Mouse (Mus musculus) forebrain, embryonic 15.5 days (tissue): ENCODE measurements around the gene Axdnd1. TPM values are rescaled to one million over a fixed set of nuclear protein-coding genes. Genes with fewer than 3 reads are reported as not detected.
A peak's percentile ranks its signal among the peaks of the same experiment; 100 is the strongest.

Source experiments
- ATAC-seq: fragments of 200-750 bp; cut with Nextera tagmentation; replicated peaks from 2 replicates; pipeline ENCODE4 v1.8.0; 2017; ENCODE audit warnings: mild to moderate bottlenecking, moderate TSS enrichment, moderate library complexity
- H3K27ac ChIP-seq: fragments of 300-500 bp; sonication (generic); replicated peaks from 2 replicates; pipeline ENCODE4 v1.5.1; 2015; ENCODE audit warnings: mild to moderate bottlenecking, inconsistent platforms
- H3K27me3 ChIP-seq: fragments of 300-500 bp; sonication (generic); 2 replicates; pipeline ENCODE4 v1.6.1; 2015; ENCODE audit warnings: inconsistent platforms
- H3K36me3 ChIP-seq: fragments of 300-500 bp; sonication (generic); 2 replicates; pipeline ENCODE4 v1.6.1; 2015; ENCODE audit warnings: mild to moderate bottlenecking, inconsistent platforms
- H3K4me1 ChIP-seq: fragments of 300-500 bp; sonication (generic); 2 replicates; pipeline ENCODE4 v1.6.1; 2015; ENCODE audit warnings: inconsistent platforms
- H3K4me2 ChIP-seq: fragments of 300-500 bp; sonication (generic); replicated peaks from 2 replicates; pipeline ENCODE4 v1.6.1; 2015; ENCODE audit warnings: mild to moderate bottlenecking, inconsistent platforms
- H3K4me3 ChIP-seq: fragments of 300-500 bp; sonication (generic); 2 replicates; pipeline ENCODE4 v1.5.1; 2015; ENCODE audit warnings: mild to moderate bottlenecking, inconsistent platforms
- H3K9ac ChIP-seq: fragments of 300-500 bp; sonication (generic); replicated peaks from 2 replicates; pipeline ENCODE4 v1.6.1; 2015; ENCODE audit warnings: mild to moderate bottlenecking, inconsistent platforms
- H3K9me3 ChIP-seq: fragments of 300-500 bp; sonication (generic); 2 replicates; pipeline ENCODE4 v1.6.1; 2016; ENCODE audit warnings: inconsistent platforms
- WGBS: fragments of 180-500 bp; shearing (Covaris S2); methylation state at CpG from one replicate; pipeline ENCODE4 v1.1.7; 2015; ENCODE audit warnings: mixed read lengths; 5-methylcytosine and 5-hydroxymethylcytosine counted together
- polyA plus RNA-seq: library from polyadenylated mRNA; unstranded; fragments of >200 nt; fragmentation: Nextera tagmentation; extraction: Ambion mirVana; gene quantifications from 2 replicates; pipeline ENCODE4 v1.2.1, GENCODE M21; 2015

The Axdnd1 gene
- polyA plus RNA-seq, 1 experiment from 2014 or later, result 0.31 TPM

DNA sequence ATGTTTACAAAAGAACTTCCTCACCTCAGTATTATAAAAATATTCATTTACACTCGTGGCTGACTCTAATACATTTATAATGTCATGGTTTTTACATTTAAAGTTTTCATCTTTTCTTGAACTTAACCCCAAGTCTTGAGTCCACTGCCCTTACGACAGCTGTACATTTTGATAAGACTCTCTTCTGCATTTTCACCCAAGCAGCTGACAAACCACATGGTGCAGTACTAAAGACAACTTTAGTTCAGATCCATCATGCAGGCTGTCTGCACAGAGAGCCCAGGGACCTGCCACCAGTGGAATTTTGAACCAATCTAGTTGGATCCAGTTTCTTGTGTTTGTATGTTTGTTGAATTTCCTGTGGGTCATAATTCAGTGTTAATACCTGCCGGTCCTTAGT is 34.1 kb downstream of the Axdnd1 start:
- Histone ChIP-seq H3K9ac (no peak overlapping the region), H3K27me3 (no peaks in the 10 kb centered on the region), H3K4me1 (no peaks in the 10 kb centered on the region), H3K36me3 (no peaks in the 10 kb centered on the region), H3K4me3 (no peak overlapping the region), H3K9me3 (no peaks in the 10 kb centered on the region), H3K27ac (no peak overlapping the region), H3K4me2 (no peak overlapping the region)
- WGBS, result 77% methylated on average over 3 of the region's 3 CpGs
- ATAC-seq, result no peak

- no peak overlapping the region for H3K27ac ChIP-seq
- ATAC-seq, result no peak
- no peaks in the 10 kb centered on the region for H3K27me3 ChIP-seq
- no peak overlapping the region for H3K4me2 ChIP-seq
- H3K36me3 ChIP-seq, result no peaks in the 10 kb centered on the region
- no peak overlapping the region for H3K9ac ChIP-seq
- WGBS, result 92% methylated on average over 4 of the region's 4 CpGs
- H3K4me1 ChIP-seq, result no peaks in the 10 kb centered on the region
- no peaks in the 10 kb centered on the region for H3K9me3 ChIP-seq
- H3K4me3 ChIP-seq, result no peak overlapping the region
Observed at GRCm38 (mm10) chr1:156386232-156386631, 34.7 kb downstream of the Axdnd1 start.

DNA sequence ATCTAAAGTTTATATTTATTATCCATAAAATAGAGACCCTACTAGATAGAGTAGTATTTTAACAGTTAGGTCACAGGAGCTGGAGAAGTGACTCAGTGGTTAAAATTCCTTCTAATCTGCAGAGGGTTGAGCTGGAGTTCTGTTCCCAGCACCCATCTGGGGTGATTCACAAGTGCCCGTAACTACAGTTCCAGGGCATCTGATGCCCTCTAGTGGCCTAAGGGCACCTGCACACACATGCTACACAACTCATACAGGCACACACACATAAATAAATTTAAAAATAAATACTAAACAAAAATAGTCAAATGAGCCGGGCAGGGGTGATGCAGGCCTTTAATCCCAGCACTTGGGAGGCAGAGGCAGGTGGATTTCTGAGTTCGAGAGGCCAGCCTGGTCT is 39.7 kb downstream of the Axdnd1 start:
- H3K27ac ChIP-seq, result no peak overlapping the region
- no peaks in the 10 kb centered on the region for H3K36me3 ChIP-seq
- 92% methylated on average over 3 of the region's 3 CpGs for WGBS
- H3K9ac ChIP-seq, result no peak overlapping the region
- no peak for ATAC-seq
- H3K4me1 ChIP-seq, result no peaks in the 10 kb centered on the region
- no peaks in the 10 kb centered on the region for H3K27me3 ChIP-seq
- no peak overlapping the region for H3K4me2 ChIP-seq
- no peaks in the 10 kb centered on the region for H3K9me3 ChIP-seq
- no peak overlapping the region for H3K4me3 ChIP-seq

DNA sequence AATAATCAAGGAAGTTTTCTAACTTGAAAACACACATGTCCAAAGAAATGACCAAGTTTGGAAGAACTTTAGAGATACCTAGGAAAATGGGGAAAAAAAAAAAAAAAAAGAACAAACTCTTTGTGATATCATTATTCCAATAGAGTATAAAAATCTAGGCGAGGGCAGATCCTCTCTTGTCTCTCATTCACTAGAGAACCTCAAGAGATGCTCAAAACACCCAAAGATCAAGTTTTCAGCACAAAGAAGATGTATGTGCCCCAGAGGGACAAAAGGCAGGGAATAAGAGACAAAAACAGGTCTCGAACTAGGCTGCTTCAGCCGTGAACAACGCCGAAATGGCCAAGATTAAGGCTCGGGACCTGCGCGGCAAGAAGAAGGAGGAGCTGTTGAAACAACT is 55.2 kb downstream of the Axdnd1 start, which contains the start of gene Gm2000:
Gene Gm2000 (plus strand): TSS at position 301 of the 400 bp plus-strand sequence.
- Histone ChIP-seq H3K36me3 (no peaks in the 10 kb centered on the region), H3K9me3 (no peaks in the 10 kb centered on the region), H3K4me1 (no peaks in the 10 kb centered on the region), H3K4me2 (no peak within 1 kb of the TSS), H3K27me3 (no peaks in the 10 kb centered on the region), H3K4me3 (no peak within 1 kb of the TSS), H3K9ac (no peak within 1 kb of the TSS), H3K27ac (no peak within 1 kb of the TSS)
- 96% methylated on average over 8 of the region's 8 CpGs for WGBS
- ATAC-seq, result no peak

- H3K36me3 ChIP-seq, result no peaks in the 10 kb centered on the region
- no peaks in the 10 kb centered on the region for H3K27me3 ChIP-seq
- no peak overlapping the region for H3K4me3 ChIP-seq
- no peak for ATAC-seq
- no peak overlapping the region for H3K4me2 ChIP-seq
- 89% methylated on average over 2 of the region's 2 CpGs for WGBS
- H3K9me3 ChIP-seq, result no peaks in the 10 kb centered on the region
- H3K9ac ChIP-seq, result no peak overlapping the region
- H3K4me1 ChIP-seq, result no peaks in the 10 kb centered on the region
- no peak overlapping the region for H3K27ac ChIP-seq
Observed at GRCm38 (mm10) chr1:156352466-156352865, 68.5 kb downstream of the Axdnd1 start.

DNA sequence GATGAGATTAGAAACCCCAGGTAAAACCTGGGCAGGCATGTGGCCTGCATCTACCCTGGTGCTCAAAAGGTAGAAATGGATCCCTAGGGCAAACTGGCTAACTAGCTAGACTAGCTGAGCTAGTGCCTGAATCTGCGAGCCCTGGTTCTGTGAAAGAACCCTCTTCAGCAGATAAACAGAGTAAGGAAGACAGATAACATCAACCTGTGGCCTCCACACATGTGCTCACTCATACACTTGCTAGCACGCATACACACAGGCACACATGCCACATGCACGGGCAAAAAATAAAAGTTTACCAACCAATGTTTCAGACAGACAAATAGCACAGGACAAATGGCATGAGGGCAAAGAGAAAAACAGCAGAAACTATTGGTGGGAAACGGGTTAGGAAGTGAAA is 70.5 kb downstream of the Axdnd1 start:
- Histone ChIP-seq H3K36me3 (no peaks in the 10 kb centered on the region), H3K9me3 (no peaks in the 10 kb centered on the region), H3K4me3 (no peak overlapping the region), H3K4me2 (no peak overlapping the region), H3K9ac (no peak overlapping the region), H3K27me3 (no peaks in the 10 kb centered on the region), H3K27ac (no peak overlapping the region), H3K4me1 (no peaks in the 10 kb centered on the region)
- WGBS, result 80% methylated on average over 4 of the region's 4 CpGs
- ATAC-seq, result no peak

DNA sequence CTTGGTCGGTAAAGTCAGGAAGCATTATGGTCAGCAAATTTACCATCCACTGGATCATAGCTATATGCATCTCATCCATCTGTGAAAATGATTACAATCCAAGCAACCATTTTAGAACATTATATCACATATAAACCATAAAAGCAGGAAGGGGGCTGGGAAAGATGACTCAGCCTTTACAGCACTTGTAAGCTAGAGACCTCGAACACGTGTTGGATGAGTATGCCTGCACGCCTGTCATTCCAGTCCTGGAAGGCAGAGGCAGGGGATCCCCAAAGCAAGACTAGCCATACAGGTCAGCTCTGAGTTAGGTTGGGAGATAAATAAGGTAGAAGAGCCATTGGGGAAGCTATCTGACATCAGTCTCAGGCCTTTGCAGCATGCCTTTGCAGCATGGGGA is 71.9 kb downstream of the Axdnd1 start:
- H3K4me2 ChIP-seq, result no peak overlapping the region
- no peaks in the 10 kb centered on the region for H3K36me3 ChIP-seq
- no peak overlapping the region for H3K9ac ChIP-seq
- H3K9me3 ChIP-seq, result no peaks in the 10 kb centered on the region
- 86% methylated on average over 4 of the region's 4 CpGs for WGBS
- ATAC-seq, result no peak
- H3K4me3 ChIP-seq, result no peak overlapping the region
- H3K27ac ChIP-seq, result no peak overlapping the region
- H3K4me1 ChIP-seq, result no peaks in the 10 kb centered on the region
- no peaks in the 10 kb centered on the region for H3K27me3 ChIP-seq

GRCm38 (mm10) chr1:156345633-156346032 is 75.3 kb downstream of the Axdnd1 start:
- Histone ChIP-seq H3K4me1 (no peaks in the 10 kb centered on the region), H3K27me3 (no peaks in the 10 kb centered on the region), H3K9ac (no peak overlapping the region), H3K36me3 (no peaks in the 10 kb centered on the region), H3K27ac (no peak overlapping the region), H3K4me3 (no peak overlapping the region), H3K9me3 (no peaks in the 10 kb centered on the region), H3K4me2 (no peak overlapping the region)
- WGBS, result 91% methylated on average over 4 of the region's 4 CpGs
- no peak for ATAC-seq

GRCm38 (mm10) chr1:156344433-156344832 is 76.5 kb downstream of the Axdnd1 start:
- Histone ChIP-seq H3K4me3 (no peak overlapping the region), H3K36me3 (no peaks in the 10 kb centered on the region), H3K4me1 (no peaks in the 10 kb centered on the region), H3K9me3 (no peaks in the 10 kb centered on the region), H3K27ac (no peak overlapping the region), H3K9ac (no peak overlapping the region), H3K27me3 (no peaks in the 10 kb centered on the region), H3K4me2 (no peak overlapping the region)
- WGBS, result 69% methylated on average over 4 of the region's 4 CpGs
- ATAC-seq, result no peak

DNA sequence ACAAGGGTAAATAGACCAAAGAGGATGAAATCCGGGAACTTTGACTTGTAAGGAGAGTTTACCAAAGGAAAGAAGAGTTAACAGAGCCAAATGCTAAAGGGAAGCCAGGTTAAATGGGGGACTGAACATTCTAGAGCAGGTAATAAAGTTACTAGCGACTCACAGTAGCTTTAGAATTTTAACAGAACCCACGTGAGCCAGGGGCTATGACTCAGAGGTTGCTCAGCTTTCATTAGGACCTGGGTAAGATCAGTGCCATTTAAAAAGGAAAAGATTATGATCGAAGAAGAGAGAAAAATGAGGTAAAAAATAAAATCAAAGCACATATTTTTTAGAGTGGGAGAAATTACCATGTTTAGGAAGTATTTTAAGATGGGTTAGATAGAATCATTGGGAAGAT is 80.1 kb downstream of the Axdnd1 start:
- no peaks in the 10 kb centered on the region for H3K36me3 ChIP-seq
- no peak overlapping the region for H3K4me2 ChIP-seq
- no peak overlapping the region for H3K27ac ChIP-seq
- H3K9me3 ChIP-seq, result no peaks in the 10 kb centered on the region
- 75% methylated on average over 4 of the region's 4 CpGs for WGBS
- no peak overlapping the region for H3K9ac ChIP-seq
- ATAC-seq, result no peak
- H3K4me1 ChIP-seq, result no peaks in the 10 kb centered on the region
- H3K27me3 ChIP-seq, result no peaks in the 10 kb centered on the region
- no peak overlapping the region for H3K4me3 ChIP-seq

DNA sequence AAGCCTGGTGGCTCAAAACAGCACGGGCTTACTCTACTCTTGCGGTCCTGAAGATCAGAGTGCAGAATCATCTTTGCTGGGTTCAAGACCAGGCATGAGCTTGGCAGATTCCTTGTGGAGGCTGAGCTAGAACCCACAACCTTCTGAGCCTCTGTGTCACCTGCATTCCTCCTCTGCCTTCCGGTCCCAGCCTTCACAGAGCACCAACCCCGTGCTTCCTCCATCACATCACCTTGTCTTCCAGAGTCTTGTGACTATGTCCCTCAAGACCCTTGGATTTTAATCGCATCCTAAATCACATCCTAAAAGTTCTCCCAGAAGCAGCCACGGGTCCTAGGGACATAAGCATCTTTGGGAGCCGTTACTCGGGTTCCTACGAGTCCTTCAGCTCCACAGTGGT is 97.8 kb downstream of the Axdnd1 start:
- 88% methylated on average over 9 of the region's 9 CpGs for WGBS
- Histone ChIP-seq H3K9ac (no peak overlapping the region), H3K27ac (no peak overlapping the region), H3K4me1 (no peaks in the 10 kb centered on the region), H3K9me3 (no peaks in the 10 kb centered on the region), H3K27me3 (no peaks in the 10 kb centered on the region), H3K36me3 (no peaks in the 10 kb centered on the region), H3K4me3 (no peak overlapping the region), H3K4me2 (no peak overlapping the region)
- no peak for ATAC-seq

- Histone ChIP-seq H3K27me3 (peaks cover 24% of the 10 kb centered on the region), H3K4me3 (peak within 1 kb of the TSS; percentile 10; the same call in 1 of the 2 replicates), H3K4me1 (peaks cover 3% of the 10 kb centered on the region; the same call in 1 of the 2 replicates), H3K27ac (no peak within 1 kb of the TSS), H3K36me3 (no peaks in the 10 kb centered on the region), H3K4me2 (peak within 1 kb of the TSS; percentile 30), H3K9ac (no peak within 1 kb of the TSS), H3K9me3 (no peaks in the 10 kb centered on the region)
- ATAC-seq, result no peak
- WGBS, result 3% methylated on average over 29 of the region's 29 CpGs
Observed at GRCm38 (mm10) chr1:156310630-156311029, 110.3 kb downstream of the Axdnd1 start, which contains the start of gene Nphs2. TSS of gene Nphs2 (plus strand) at chr1:156310727.

DNA sequence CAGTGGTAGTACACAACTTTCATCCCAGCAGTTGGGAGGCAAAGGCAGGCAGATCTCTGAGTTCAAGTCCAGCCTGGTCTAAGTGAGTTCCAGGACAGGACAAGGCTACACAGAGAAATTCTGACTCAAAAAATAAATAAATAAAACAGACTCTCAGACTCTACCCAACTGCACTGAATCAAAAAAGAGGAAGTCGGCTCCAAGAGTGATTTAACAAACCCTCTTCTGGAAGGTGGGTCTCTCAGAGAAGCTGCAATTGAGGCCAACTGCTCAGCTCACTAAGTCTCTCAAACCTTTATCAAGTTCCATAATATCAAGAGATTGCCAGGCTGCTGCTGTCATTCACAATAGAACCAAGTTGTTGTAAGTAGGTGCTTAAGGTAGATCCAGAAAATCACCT is 112.4 kb downstream of the Axdnd1 start:
- no peak overlapping the region for H3K9ac ChIP-seq
- H3K4me3 ChIP-seq, result no peak overlapping the region
- 90% methylated on average over 1 of the region's 1 CpGs for WGBS
- no peaks in the 10 kb centered on the region for H3K36me3 ChIP-seq
- no peak for ATAC-seq
- no peak overlapping the region for H3K27ac ChIP-seq
- H3K4me2 ChIP-seq, result no peak overlapping the region
- H3K9me3 ChIP-seq, result no peaks in the 10 kb centered on the region
- peaks cover 5% of the 10 kb centered on the region for H3K4me1 ChIP-seq
- H3K27me3 ChIP-seq, result peaks cover 43% of the 10 kb centered on the region
